Mouse (Mus musculus) forebrain, embryonic 15.5 days (tissue): ENCODE results near the gene Gpr68. TPM values are rescaled to one million over a fixed set of nuclear protein-coding genes. Genes with fewer than 3 reads are reported as not detected.

Experiments used
- ATAC-seq: fragments of 200-750 bp; cut with Nextera tagmentation; replicated peaks from 2 replicates; pipeline ENCODE4 v1.8.0; 2017; ENCODE audit warnings: mild to moderate bottlenecking, moderate TSS enrichment, moderate library complexity
- H3K27ac ChIP-seq: fragments of 300-500 bp; sonication (generic); replicated peaks from 2 replicates; pipeline ENCODE4 v1.5.1; 2015; ENCODE audit warnings: mild to moderate bottlenecking, inconsistent platforms
- H3K27me3 ChIP-seq: fragments of 300-500 bp; sonication (generic); 2 replicates; pipeline ENCODE4 v1.6.1; 2015; ENCODE audit warnings: inconsistent platforms
- H3K36me3 ChIP-seq: fragments of 300-500 bp; sonication (generic); 2 replicates; pipeline ENCODE4 v1.6.1; 2015; ENCODE audit warnings: mild to moderate bottlenecking, inconsistent platforms
- H3K4me1 ChIP-seq: fragments of 300-500 bp; sonication (generic); 2 replicates; pipeline ENCODE4 v1.6.1; 2015; ENCODE audit warnings: inconsistent platforms
- H3K4me2 ChIP-seq: fragments of 300-500 bp; sonication (generic); replicated peaks from 2 replicates; pipeline ENCODE4 v1.6.1; 2015; ENCODE audit warnings: mild to moderate bottlenecking, inconsistent platforms
- H3K4me3 ChIP-seq: fragments of 300-500 bp; sonication (generic); 2 replicates; pipeline ENCODE4 v1.5.1; 2015; ENCODE audit warnings: mild to moderate bottlenecking, inconsistent platforms
- H3K9ac ChIP-seq: fragments of 300-500 bp; sonication (generic); replicated peaks from 2 replicates; pipeline ENCODE4 v1.6.1; 2015; ENCODE audit warnings: mild to moderate bottlenecking, inconsistent platforms
- H3K9me3 ChIP-seq: fragments of 300-500 bp; sonication (generic); 2 replicates; pipeline ENCODE4 v1.6.1; 2016; ENCODE audit warnings: inconsistent platforms
- WGBS: fragments of 180-500 bp; shearing (Covaris S2); methylation state at CpG from one replicate; pipeline ENCODE4 v1.1.7; 2015; ENCODE audit warnings: mixed read lengths; 5-methylcytosine and 5-hydroxymethylcytosine counted together
- polyA plus RNA-seq: library from polyadenylated mRNA; unstranded; fragments of >200 nt; fragmentation: Nextera tagmentation; extraction: Ambion mirVana; gene quantifications from 2 replicates; pipeline ENCODE4 v1.2.1, GENCODE M21; 2015

Gene Gpr68
- 1.1 and 1.2 TPM in 2 replicates for polyA plus RNA-seq

- H3K4me1 ChIP-seq, result peaks cover 23% of the 10 kb centered on the region
- H3K4me3 ChIP-seq, result peak within 1 kb of the TSS; percentile 42
- WGBS, result 5% methylated on average over 39 of the region's 39 CpGs
- H3K27ac ChIP-seq, result no peak within 1 kb of the TSS
- ATAC-seq, result peak; percentile 69
- H3K9ac ChIP-seq, result peak within 1 kb of the TSS; percentile 46
- peaks cover 2% of the 10 kb centered on the region for H3K36me3 ChIP-seq
- H3K27me3 ChIP-seq, result no peaks in the 10 kb centered on the region
- H3K9me3 ChIP-seq, result no peaks in the 10 kb centered on the region
- peak within 1 kb of the TSS; percentile 63 for H3K4me2 ChIP-seq
These were observed at the start of gene Gpr68 for GRCm38 (mm10) chr12:100907598-100908297. Gene Gpr68 (minus strand): TSS chr12:100908198.

GRCm38 (mm10) chr12:100957257-100957656 lies 49.3 kb upstream of the Gpr68 start:
- Histone ChIP-seq H3K36me3 (no peaks in the 10 kb centered on the region; the same call in 1 of the 2 replicates), H3K27me3 (no peaks in the 10 kb centered on the region), H3K4me2 (no peak overlapping the region), H3K27ac (0 out of 2 replicates have a peak overlapping the region, but pooled peaks have one; percentile 11), H3K9me3 (no peaks in the 10 kb centered on the region), H3K4me3 (no peak overlapping the region), H3K4me1 (peaks cover 32% of the 10 kb centered on the region), H3K9ac (no peak overlapping the region; the same call in 1 of the 2 replicates)
- no peak for ATAC-seq
- 48% methylated on average over 3 of the region's 3 CpGs for WGBS

DNA sequence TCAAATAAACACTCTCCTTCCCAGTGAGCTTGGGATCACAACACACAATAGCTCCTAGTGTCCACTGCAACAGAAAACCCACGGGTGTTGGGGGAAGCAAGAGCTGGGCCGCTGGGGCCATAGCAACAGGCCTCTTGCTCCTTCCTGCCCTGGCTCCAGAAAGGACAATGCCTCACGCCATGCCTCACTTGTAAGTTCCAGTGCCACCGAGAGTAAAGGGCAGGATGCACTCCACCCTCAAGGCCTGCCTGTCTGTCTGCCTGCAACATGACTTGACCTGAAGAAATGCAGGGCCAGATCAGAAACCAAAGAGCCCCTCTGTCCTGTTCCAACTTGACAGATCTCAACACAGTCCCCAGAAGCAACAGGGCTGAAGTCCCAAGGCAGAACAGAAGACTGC lies 48.8 kb upstream of the Gpr68 start:
- H3K9ac ChIP-seq, result no peak overlapping the region
- no peaks in the 10 kb centered on the region for H3K27me3 ChIP-seq
- ATAC-seq, result no peak
- H3K4me3 ChIP-seq, result no peak overlapping the region
- peaks cover 34% of the 10 kb centered on the region for H3K4me1 ChIP-seq
- no peaks in the 10 kb centered on the region for H3K9me3 ChIP-seq
- H3K27ac ChIP-seq, result 0 out of 2 replicates have a peak overlapping the region, but pooled peaks have one; percentile 11
- H3K36me3 ChIP-seq, result no peaks in the 10 kb centered on the region; the same call in 1 of the 2 replicates
- H3K4me2 ChIP-seq, result no peak overlapping the region
- WGBS, result 50% methylated on average over 4 of the region's 4 CpGs

- no peak for ATAC-seq
- Histone ChIP-seq H3K27ac (no peak overlapping the region), H3K27me3 (no peaks in the 10 kb centered on the region), H3K4me2 (no peak overlapping the region), H3K4me3 (no peak overlapping the region), H3K9ac (no peak overlapping the region), H3K9me3 (no peaks in the 10 kb centered on the region), H3K4me1 (peaks cover 34% of the 10 kb centered on the region), H3K36me3 (peaks cover 3% of the 10 kb centered on the region; the same call in 1 of the 2 replicates)
- 99% methylated on average over 2 of the region's 2 CpGs for WGBS
These were observed 48.0 kb upstream of the Gpr68 start for GRCm38 (mm10) chr12:100956028-100956427.

GRCm38 (mm10) chr12:100953926-100954325 lies 45.9 kb upstream of the Gpr68 start:
- H3K4me3 ChIP-seq, result no peak overlapping the region
- no peak overlapping the region for H3K9ac ChIP-seq
- H3K27ac ChIP-seq, result no peak overlapping the region
- no peaks in the 10 kb centered on the region for H3K27me3 ChIP-seq
- ATAC-seq, result no peak
- H3K4me2 ChIP-seq, result no peak overlapping the region
- H3K4me1 ChIP-seq, result peaks cover 27% of the 10 kb centered on the region
- 83% methylated on average over 8 of the region's 8 CpGs for WGBS
- H3K36me3 ChIP-seq, result peaks cover 3% of the 10 kb centered on the region; the same call in 1 of the 2 replicates
- no peaks in the 10 kb centered on the region for H3K9me3 ChIP-seq

DNA sequence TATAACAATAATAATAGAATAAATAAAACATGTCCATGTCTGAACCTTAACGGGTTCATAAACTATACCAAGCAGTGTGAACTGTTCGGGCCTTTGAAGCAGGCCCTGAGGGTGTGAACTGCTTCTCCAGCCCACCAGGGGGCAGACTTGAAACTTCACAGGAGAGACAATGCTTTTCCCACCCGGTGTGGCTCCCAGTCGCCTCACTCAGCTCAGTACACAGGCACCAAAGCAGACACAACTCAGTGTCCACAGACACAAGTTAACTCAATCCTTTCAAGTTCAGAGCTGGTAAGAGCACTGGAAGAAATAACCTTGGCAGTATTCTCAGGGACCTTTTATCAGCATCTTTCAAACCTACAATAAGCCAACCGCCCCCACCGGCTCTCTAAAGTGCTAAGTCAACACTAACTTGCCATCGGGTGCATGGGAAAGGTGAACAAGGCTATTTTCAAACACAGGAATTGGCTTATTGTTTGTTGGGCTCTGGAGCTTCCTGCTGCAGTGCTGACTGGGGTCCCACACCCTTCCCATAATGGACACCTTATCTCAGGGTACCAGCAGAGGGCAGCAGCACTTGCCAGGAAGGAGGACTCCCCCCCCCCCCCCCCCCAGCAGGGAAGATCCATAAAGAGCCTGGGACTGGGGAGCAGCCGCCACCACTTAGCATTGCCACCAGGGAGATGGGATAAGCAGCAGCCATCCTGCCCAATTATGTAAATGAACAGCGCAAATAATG lies 44.4 kb upstream of the Gpr68 start:
- H3K4me1 ChIP-seq, result peaks cover 12% of the 10 kb centered on the region
- no peaks in the 10 kb centered on the region for H3K27me3 ChIP-seq
- H3K4me2 ChIP-seq, result no peak overlapping the region
- H3K9ac ChIP-seq, result no peak overlapping the region
- 39% methylated on average over 9 of the region's 9 CpGs for WGBS
- H3K36me3 ChIP-seq, result peaks cover 8% of the 10 kb centered on the region
- ATAC-seq, result peak; percentile 90
- no peak overlapping the region for H3K4me3 ChIP-seq
- peak overlapping the region; percentile 42 for H3K27ac ChIP-seq
- H3K9me3 ChIP-seq, result no peaks in the 10 kb centered on the region

- 83% methylated on average over 5 of the region's 5 CpGs for WGBS
- Histone ChIP-seq H3K27ac (no peak overlapping the region), H3K36me3 (peaks cover 37% of the 10 kb centered on the region), H3K4me3 (no peak overlapping the region), H3K9ac (no peak overlapping the region), H3K9me3 (no peaks in the 10 kb centered on the region), H3K4me2 (no peak overlapping the region), H3K27me3 (no peaks in the 10 kb centered on the region), H3K4me1 (peaks cover 4% of the 10 kb centered on the region)
- no peak for ATAC-seq
These were observed 41.1 kb upstream of the Gpr68 start for GRCm38 (mm10) chr12:100949146-100949545.

DNA sequence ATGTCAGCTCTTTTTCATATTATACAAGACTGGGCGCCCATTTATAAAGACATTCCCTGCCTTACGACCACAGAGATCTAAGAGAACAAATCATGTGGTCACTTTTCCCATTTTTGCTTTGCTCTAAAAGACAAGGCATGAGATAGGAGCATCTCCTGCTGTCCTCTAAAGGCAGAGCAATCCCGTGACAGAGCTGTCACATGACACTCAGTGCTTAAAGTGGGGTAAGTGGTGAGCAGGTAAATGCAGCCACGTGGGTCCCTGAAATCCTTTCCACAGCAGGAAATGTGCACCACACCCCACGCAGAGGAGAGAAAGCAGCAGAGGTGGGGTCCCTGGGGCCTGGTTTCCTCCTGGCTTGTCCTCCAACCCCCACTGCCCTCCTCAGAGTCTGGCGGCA lies 40.0 kb upstream of the Gpr68 start:
- no peaks in the 10 kb centered on the region for H3K9me3 ChIP-seq
- ATAC-seq, result no peak
- peaks cover 40% of the 10 kb centered on the region for H3K36me3 ChIP-seq

DNA sequence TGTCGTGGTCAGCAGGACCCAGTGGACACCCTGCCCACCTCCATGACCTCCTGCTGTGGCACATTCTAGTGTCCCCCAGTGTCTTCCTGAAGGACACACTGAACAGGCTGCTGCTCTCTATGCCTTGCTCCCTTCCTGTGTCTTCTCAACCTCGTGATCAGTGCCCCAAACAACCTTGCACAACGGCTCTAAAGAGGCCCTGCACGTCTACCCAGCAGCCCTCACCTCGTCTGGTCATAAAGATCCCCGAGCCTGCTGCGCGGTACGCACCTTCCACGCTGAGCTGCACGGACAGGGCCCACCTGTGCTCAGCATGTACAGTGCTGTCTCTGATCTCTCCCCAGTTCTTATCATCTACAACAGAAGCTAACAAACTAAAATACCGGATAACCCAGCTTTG lies 38.0 kb upstream of the Gpr68 start:
- ATAC-seq, result no peak
- no peak overlapping the region for H3K27ac ChIP-seq
- no peak overlapping the region for H3K4me2 ChIP-seq
- 95% methylated on average over 12 of the region's 12 CpGs for WGBS
- H3K9ac ChIP-seq, result no peak overlapping the region
- H3K4me3 ChIP-seq, result no peak overlapping the region
- H3K9me3 ChIP-seq, result no peaks in the 10 kb centered on the region
- H3K27me3 ChIP-seq, result no peaks in the 10 kb centered on the region
- peaks cover 50% of the 10 kb centered on the region for H3K36me3 ChIP-seq
- no peaks in the 10 kb centered on the region for H3K4me1 ChIP-seq

More for the DNA sequence above, 40.0 kb upstream of the Gpr68 start:
- peaks cover 4% of the 10 kb centered on the region for H3K4me1 ChIP-seq
- H3K4me3 ChIP-seq, result no peak overlapping the region
- no peak overlapping the region for H3K4me2 ChIP-seq
- H3K27me3 ChIP-seq, result no peaks in the 10 kb centered on the region
- H3K27ac ChIP-seq, result no peak overlapping the region
- 89% methylated on average over 6 of the region's 6 CpGs for WGBS
- no peak overlapping the region for H3K9ac ChIP-seq

DNA sequence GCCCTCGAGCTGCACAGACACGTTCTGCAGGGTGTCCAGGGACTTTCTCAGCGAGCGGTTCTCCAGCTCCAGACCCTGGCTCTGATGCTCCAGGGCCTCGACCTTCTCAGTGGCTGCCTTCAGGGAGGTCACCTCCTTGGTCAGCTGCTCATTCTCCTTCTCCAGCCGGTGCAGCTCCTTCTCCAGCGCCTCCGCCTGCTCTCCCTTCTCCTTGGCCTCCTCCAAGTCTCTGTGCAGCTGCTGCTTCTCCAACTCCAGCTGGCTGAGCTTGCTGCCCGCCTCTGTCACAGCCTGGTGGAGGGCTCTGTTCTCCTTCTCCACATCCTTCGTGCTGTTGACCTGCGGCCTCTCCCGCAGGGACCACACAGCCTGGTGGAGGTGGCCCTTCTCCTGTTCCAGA lies 37.5 kb upstream of the Gpr68 start:
- H3K27me3 ChIP-seq, result no peaks in the 10 kb centered on the region
- 93% methylated on average over 12 of the region's 12 CpGs for WGBS
- no peaks in the 10 kb centered on the region for H3K9me3 ChIP-seq
- no peak overlapping the region for H3K9ac ChIP-seq
- H3K27ac ChIP-seq, result no peak overlapping the region
- no peak overlapping the region for H3K4me2 ChIP-seq
- ATAC-seq, result no peak
- H3K36me3 ChIP-seq, result peaks cover 55% of the 10 kb centered on the region
- no peaks in the 10 kb centered on the region for H3K4me1 ChIP-seq
- H3K4me3 ChIP-seq, result no peak overlapping the region

DNA sequence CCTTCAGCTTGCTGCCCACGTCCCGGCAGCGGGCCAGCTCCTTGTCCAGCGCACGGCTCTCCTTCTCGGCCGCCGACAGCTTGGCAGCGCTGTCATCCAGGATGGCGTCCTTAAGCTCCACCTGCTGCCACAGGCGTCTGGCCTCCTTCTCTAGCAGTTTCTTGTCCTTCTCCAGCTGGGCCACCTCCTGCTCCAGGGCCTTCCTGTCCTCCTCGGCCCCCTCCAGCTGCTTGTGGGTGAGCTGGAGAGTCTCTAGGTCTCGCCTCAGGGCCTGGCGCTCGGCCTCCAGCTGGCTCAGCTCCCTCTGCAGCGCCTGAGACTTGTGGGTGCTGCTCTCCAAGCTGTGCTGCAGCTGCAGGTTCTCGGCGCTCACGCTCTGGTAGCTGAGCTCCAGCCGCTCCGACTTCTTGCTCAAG lies 36.9 kb upstream of the Gpr68 start:
- Histone ChIP-seq H3K4me3 (no peak overlapping the region), H3K4me1 (no peaks in the 10 kb centered on the region), H3K36me3 (peaks cover 61% of the 10 kb centered on the region), H3K27ac (no peak overlapping the region), H3K4me2 (no peak overlapping the region), H3K9me3 (no peaks in the 10 kb centered on the region), H3K9ac (no peak overlapping the region), H3K27me3 (no peaks in the 10 kb centered on the region)
- 91% methylated on average over 21 of the region's 21 CpGs for WGBS
- no peak for ATAC-seq

GRCm38 (mm10) chr12:100943146-100943545 lies 35.1 kb upstream of the Gpr68 start:
- WGBS, result 89% methylated on average over 4 of the region's 4 CpGs
- no peak for ATAC-seq
- H3K27ac ChIP-seq, result no peak overlapping the region
- no peak overlapping the region for H3K4me3 ChIP-seq
- peaks cover 72% of the 10 kb centered on the region for H3K36me3 ChIP-seq
- no peaks in the 10 kb centered on the region for H3K9me3 ChIP-seq
- H3K9ac ChIP-seq, result no peak overlapping the region
- no peaks in the 10 kb centered on the region for H3K4me1 ChIP-seq
- no peaks in the 10 kb centered on the region for H3K27me3 ChIP-seq
- no peak overlapping the region for H3K4me2 ChIP-seq
